Mouse (Mus musculus): ENCODE measurements around the gene C8g.

The C8g gene

DNA sequence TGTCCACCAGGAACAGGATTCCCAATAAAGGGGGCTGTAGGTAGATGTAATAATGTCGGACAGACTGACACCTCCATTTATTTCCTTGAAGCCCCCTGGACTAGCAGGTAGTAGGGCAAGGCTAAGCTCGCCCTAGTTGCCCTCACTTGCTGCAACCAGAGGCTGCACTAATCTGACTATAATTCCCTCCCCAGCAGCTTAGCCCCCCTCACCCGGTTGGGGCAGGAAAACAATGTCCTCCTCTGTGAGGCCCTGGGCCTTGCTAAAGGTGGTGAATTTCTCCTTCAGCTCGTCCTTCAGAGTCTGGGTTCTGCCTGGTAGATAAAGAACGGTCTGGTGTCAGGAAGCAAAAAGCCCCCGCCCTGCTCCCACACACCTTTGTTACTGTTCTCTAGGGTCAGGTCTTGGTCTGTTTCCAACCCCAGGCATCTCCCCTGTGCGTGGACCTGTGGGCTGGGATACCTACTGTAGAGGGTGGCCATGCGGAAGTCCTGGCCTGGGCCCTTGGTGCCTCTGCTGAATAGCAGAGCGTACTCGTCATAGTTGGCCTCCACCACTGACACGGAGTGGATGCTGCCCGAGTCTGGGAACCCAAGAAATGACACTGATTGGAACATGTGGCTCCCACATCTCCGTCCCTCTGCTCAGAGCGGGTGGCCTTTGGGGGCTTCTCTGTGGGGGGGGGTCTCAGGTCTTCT lies 33.8 kb downstream of the C8g start:
- no peak for DNase-seq (ENCODE audit: low read depth, low spot score)

DNA sequence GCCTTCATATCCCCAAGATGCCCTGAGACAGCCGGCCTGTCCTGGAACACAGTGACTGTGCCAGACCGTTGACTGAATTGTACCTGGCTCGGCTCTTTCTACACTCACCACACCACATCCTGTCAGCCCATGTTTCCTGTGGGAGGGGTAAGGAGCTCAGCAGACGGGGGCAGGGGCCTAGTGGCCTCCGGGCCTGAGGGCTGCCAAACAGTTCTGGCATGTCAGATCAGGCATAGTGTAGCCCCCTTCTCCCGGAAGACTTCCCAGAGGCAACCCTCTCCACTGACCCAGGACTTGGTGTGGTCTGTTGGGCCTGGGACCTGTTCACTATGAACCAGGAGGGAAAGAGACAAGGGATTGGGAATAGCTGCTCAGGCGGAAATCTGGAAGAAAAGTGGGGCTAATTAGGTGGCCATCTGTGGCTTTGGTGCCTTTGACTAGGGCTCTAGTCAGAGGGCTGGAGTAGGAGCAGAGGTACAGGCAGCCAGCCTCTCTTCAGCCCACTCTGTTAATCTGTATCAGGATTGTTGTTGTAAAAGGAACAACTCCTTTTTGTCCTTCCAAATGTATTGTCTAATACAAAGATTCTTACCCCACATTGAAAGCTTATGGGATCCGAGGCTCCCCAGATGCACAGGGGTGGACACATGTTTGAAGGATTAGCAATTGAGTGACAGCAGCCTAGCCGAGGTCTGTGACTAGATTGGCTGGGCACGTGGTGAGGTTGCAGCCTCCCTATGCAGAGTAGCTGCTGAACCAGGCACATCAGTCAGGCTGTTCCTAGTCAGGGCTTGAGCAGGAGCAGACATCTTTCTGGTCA lies 35.5 kb downstream of the C8g start:
- DNase-seq (ENCODE audit: low read depth, low spot score), result peak; percentile 4

DNA sequence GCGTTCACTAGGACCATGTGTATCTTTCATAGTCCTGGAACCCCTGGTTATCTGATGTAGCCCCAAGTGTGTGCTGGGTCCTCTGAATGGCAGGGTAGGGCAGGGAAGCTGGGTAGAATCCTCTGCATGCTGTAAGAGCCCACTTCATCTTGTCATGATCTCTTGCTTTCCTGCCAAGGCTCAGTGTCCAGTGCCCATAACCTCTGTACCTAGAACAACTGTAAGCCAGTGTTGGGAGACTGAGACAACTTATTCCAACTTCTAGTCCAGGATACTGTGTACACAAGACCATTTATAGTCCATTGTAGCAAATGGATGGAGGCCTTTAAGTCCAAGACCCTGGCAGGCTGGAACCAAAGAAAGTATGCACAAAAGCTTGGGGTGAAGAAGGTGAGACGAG lies 36.3 kb downstream of the C8g start:
- DNase-seq (ENCODE audit: low read depth, low spot score), result no peak

DNA sequence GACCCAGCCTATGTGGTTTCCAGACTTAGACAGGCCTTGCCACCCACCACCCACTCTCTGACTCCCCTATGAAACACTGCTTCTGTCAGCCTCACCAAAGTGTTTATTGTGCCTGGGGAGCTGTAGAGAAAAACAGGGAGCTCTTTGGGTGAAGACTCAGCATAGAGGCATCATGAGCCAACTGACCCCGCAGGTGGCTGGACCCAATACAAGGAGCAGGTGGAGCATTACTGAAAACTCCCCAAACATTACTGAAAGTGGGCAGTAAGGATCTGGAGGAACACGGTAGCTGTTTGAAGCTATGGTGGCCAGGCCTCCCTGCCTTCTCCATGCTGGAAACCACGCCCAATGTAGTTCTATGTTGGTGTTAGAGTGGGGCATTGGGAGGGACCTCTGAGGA lies 37.9 kb downstream of the C8g start:
- no peak for DNase-seq (ENCODE audit: low read depth, low spot score)

DNA sequence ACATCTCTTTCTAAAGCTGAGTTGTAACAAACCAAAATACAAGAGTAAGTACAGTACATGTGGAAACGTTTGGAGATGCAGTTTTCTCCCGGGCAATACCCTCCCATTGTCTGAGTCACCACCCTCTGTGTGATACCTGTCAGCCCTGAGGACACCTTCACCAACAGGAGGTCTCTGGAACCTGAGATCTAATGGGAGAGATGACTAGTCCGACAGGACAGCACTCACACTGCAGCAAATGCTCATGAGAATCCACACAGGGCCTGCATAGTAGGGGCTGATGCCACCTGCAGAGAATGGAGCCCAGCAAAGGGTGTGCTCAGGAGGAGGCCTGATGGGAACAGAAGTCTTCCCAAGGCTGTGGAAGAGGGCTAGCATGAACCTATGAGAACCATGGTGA lies 40.1 kb downstream of the C8g start:
- DNase-seq (ENCODE audit: low read depth, low spot score), result no peak

GRCm38 (mm10) chr2:25460551-25461309 lies 40.8 kb downstream of the C8g start, which contains the start of gene Paxx:
Paxx (minus strand) TSS chr2:25461094.
- DNase-seq (ENCODE audit: low read depth, low spot score), result peak; percentile 93

GRCm38 (mm10) chr2:25460135-25460534 lies 41.4 kb downstream of the C8g start:
- DNase-seq (ENCODE audit: low read depth, low spot score), result no peak

GRCm38 (mm10) chr2:25458911-25459310 lies 42.6 kb downstream of the C8g start:
- no peak for DNase-seq (ENCODE audit: low read depth, low spot score)

- DNase-seq (ENCODE audit: low read depth, low spot score), result no peak
These were observed 44.3 kb downstream of the C8g start for GRCm38 (mm10) chr2:25457022-25457896.

- no peak for DNase-seq (ENCODE audit: low read depth, low spot score)
These were observed 45.1 kb downstream of the C8g start, which contains the start of gene Clic3 for GRCm38 (mm10) chr2:25456205-25456953. Clic3 (plus strand) TSS chr2:25456838.

GRCm38 (mm10) chr2:25452951-25453350 lies 48.6 kb downstream of the C8g start:
- DNase-seq (ENCODE audit: low read depth, low spot score), result no peak

DNA sequence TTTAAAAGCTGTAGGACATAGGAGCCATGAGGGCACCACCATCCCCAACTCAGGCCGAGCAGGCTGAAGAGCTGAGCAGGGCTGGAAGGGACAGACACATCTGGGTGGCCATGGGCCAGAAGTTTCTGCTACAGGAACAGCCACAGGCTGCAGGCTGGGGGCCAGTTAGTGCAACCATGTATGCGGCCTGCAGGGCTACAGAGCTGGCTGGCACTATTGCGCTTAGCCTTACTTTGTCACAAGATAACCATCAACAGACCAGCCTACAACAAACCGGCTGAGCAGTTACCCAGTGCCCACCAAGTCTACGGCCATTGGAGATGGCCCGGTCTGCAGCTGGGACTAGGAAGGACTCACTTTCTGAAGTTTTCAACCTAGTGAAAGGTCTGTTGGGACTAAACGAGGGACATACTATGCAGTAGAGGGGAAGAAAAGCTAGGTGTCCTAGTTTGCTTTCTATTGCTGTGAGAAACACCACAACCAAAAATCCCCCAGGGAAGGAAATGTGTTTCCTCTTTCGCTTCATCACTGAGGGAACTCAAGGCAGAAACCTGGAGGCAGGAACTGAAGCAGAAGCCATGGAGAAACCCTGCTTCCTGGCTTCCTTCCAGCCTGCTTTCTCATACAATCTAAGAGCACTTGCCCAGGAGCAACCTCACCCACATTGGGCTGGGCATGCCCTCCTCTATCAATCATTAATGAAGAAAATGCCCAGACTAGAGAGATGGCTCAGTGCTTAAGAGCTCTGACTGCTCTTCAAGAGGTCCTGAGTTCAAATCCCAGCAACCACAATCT lies 50.5 kb downstream of the C8g start:
- DNase-seq (ENCODE audit: low read depth, low spot score), result no peak

Measured in mesoderm, embryonic 11.5 days (tissue).